Mouse (Mus musculus) MN1 (cell line): ENCODE measurements around the gene Pla2g12b.
"Not testable (repeated sequence)": the region's sequence is repeated elsewhere in the genome, so short reads cannot be mapped to it uniquely, and the experiment has no call there.

Experiments used
- DNase-seq: peaks from one replicate; pipeline ENCODE4 v3.0.0-alpha.2; 2016; ENCODE audit warnings: low spot score

Pla2g12b gene

GRCm38 (mm10) chr10:59402899-59403792 is at the start of gene Pla2g12b:
Pla2g12b (plus strand) TSS chr10:59403660.
- DNase-seq: no peak

GRCm38 (mm10) chr10:59354120-59354519 is 49.3 kb upstream of the Pla2g12b start:
- no peak for DNase-seq

GRCm38 (mm10) chr10:59355020-59355419 is 48.4 kb upstream of the Pla2g12b start:
- DNase-seq: no peak

GRCm38 (mm10) chr10:59358744-59359143 is 44.7 kb upstream of the Pla2g12b start:
- DNase-seq: no peak

DNA sequence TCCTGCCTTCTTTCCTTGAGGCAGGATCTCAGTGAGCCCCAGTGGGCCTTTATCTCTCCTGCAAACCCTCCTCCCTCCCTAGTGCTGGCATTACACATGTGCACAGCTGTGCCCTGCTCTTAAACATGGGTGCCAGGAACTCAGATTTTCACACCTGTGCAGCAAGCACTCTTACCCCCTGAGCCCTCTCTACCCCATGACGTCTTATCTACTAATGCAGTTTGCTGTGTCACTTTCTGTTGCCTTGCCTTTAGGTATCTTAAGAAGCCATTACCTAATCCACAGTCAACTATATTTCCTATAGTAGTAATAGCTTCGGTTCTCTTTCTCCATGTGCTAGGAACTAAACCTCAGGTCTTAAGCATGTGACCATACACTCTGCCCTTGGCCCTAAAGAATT is 40.3 kb upstream of the Pla2g12b start:
- DNase-seq: no peak

DNA sequence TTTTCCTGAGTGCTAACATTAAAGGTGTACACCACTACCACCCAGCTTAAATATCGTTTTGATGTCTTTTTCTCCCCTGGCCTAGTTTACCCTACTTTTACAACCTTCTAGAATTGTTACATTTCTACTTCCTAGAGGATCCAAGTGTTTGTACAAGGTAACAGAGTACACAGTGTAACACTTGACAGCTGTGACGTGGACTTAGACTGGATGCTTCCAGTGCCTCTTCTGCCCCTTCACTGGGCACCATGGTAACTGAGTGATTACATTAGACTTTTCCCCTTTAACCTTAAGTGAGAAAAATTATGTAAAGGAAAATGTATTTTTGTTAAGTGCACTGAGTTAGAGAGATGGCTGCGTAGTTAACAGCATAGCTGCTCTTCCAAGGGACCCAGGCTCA is 38.9 kb upstream of the Pla2g12b start:
- DNase-seq: no peak

DNA sequence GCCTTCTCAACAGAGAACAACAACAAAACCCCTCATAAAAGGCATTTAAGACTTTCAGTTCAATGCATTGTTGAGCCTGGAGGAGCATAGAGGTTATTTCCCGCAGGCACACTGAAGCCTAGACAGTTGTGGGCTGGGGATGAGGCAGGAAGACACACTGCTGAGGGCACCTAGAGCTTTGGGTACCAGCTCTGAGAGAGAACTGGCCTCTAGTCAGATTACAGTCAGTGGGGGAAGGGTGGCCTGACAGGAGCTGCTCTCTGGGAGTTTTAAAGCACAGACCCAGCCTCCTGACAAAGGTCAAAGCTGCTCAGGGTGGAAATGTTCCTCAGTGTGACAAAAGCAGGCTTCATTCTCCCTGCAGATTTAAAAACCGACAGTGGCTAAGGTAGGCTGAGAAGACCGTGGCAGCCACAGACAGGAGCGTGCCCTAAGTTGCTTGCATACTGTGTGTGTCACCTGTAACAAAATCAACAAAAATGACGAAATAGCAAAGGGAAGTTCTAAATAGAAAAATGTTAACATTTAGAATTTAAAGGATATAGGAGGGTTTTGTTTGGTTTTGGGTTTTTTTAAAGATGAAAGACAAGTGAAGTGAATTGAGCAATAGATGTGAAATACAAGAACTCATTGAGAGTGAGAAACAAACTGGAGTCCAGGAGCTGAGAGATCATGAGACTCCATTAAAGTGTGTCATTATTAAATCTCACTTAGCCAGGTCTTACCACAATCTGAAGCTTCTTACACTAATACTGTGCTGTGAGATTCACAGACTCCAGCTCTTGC is 37.5 kb upstream of the Pla2g12b start:
- no peak for DNase-seq

DNA sequence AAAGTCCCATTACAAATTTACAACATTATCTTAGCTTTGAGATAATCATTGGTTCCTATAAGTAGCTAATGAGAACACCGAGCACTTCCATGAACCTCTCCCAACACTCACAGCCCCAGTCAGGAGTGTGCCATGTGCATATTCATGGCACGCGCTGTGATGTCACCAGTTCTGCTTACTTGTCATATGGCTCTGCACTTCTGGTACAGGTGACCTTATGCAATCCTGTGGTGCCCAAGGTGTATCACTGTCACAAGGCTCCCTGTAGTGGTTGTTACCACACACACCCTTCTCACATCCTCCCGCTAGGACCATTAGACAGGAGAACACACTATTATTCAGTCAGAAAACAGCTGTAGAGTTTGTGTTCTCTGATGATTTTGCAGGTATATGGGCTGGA is 36.7 kb upstream of the Pla2g12b start:
- no peak for DNase-seq

- DNase-seq: no peak
Observed at GRCm38 (mm10) chr10:59367206-59367605, 36.3 kb upstream of the Pla2g12b start.

DNA sequence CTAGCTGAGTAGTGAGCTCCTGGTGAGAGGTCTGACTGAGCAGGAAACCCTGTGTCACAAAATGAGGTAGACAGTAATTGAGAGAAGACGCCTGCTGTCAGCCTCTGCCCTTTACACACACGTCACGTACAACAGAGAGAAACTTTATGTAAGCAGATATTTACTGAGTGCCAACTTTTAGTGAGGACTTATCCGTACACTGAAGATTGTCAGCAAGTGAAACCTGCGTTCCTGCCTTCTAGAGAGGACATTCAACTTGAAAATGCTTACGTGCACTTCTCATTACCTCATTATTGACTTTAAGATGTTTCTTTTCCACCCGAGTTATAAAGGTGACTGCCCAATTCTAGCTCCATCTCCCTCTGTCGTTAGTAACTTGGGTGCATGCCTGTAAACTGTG is 34.7 kb upstream of the Pla2g12b start:
- no peak for DNase-seq

GRCm38 (mm10) chr10:59369426-59369825 is 34.0 kb upstream of the Pla2g12b start:
- DNase-seq: no peak

DNA sequence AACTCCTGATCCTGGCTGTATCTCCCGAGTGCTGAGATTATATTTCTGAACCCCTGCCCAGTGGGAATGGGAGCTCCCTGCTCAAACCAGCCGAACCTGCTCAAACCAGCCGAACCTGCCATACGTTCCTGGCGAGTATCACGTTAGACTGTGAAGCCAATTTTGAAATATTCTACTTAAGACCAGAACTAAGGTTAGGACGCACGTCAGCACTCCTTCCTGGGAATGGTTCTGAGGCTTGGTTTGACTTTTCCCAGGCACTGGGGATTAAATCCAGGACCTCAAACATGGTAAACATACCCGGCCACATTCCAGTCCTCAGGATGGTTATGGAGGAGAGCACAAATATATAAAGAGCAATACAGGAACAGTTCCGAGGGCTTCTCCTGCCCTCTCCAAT is 25.6 kb upstream of the Pla2g12b start:
- no peak for DNase-seq

DNA sequence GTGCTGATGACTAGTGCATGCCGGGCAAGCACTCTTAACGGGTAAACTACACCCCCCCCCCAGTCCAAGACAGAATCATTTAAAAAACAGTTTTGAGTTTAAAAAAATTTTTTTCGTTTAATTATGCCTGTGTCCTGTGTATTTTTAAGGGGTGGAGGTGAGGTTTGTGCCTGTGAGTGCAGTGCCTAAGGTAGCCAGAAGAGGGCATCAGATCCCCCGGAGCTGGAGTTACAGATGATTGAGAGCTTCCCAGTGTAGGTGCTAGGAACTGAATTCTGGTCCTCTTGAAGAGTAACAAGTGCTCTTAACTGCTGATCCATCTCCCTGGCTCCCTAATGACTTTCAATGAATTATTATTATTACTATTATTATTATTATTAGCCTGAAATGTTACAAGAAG is 24.7 kb upstream of the Pla2g12b start:
- DNase-seq: no peak

- peak; percentile 45 for DNase-seq
Observed at GRCm38 (mm10) chr10:59379927-59380326, 23.5 kb upstream of the Pla2g12b start.

DNA sequence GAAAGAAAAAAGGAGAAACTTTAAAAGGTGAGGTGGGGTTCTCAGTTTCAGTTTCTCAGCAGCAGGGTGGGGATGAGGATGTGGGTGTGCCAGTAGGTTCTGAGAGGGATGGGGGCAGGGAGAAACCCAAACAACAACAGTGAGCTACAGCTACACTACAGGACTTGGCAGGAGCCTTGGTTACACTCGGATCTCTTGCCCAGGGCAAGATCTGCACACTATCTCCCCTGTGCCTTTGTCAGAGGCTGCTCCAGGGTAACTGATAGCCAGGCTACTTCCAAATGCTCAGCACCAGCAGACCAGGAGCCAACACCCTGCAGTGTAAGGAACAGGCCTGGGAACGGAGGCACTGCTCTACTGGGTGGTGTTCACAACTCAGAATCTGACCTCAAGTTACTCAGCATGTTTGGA is 23.0 kb upstream of the Pla2g12b start:
- DNase-seq: peak; percentile 32

- DNase-seq: peak; percentile 54
Observed at GRCm38 (mm10) chr10:59381563-59381962, 21.9 kb upstream of the Pla2g12b start.

GRCm38 (mm10) chr10:59386951-59387350 is 16.5 kb upstream of the Pla2g12b start:
- DNase-seq: no peak

- DNase-seq: no peak
Observed at GRCm38 (mm10) chr10:59389652-59390051, 13.8 kb upstream of the Pla2g12b start.

DNA sequence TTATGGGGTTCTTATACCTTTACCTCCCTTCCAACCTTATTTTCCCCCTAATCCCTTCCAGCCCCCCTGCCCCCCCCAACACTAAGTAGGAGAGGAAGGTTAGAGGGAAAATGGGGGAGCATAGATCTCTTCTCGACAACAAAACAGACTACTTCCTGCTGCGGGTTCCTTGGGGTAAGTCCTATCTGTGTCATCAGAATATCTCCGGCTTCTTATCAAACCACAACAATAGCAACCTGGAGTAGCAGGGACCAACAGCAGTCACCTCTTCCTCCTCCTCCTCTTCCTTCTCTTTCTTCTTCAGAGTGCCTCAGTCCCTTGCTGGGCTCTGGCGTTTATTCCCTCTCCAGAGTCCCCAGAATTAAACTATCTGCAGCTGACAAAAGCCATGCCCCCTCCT is 11.6 kb upstream of the Pla2g12b start:
- no peak for DNase-seq

- not testable (repeated sequence) for DNase-seq
Observed at GRCm38 (mm10) chr10:59395461-59395860, 8.0 kb upstream of the Pla2g12b start, which contains the start of gene Gm10273. Gm10273 (plus strand) TSS chr10:59395632.

DNA sequence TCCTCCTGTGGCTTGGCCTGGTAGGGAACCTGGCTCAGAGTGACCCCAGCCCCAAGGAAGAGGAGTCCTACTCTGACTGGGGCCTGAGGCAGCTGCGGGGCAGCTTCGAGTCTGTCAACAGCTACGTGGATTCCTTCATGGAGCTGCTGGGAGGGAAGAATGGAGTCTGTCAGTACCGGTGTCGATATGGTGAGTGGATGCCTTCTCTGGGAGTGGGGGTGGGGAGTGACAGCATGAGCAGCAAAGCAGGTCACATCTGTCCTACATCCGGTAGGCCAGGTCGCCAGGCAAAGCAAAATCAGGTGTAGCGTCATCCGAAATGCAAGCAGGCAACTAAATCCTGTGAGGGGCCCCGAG is 311 bp downstream of the Pla2g12b start:
- no peak for DNase-seq

GRCm38 (mm10) chr10:59408499-59408898 is 5.0 kb downstream of the Pla2g12b start:
- DNase-seq: no peak

DNA sequence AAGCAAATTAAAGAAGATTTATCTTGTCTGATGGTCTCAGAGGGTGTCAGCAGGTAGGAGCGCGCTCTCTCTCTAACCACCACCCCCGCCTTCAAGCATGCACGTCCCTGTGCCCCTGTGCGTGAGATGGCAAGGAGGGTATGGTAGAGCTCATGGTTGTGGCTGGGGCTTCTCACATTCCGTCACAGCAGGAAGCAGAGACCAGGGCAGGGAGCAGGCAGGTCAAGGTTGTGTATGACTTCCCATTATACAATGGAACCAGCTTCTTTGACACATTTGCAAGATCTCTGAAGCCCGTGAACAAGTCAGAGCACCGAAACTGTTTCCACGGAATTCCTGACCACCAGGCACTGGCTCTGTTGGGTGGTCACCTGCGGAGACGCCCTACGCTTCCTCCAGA is 6.8 kb downstream of the Pla2g12b start:
- no peak for DNase-seq
